Mouse (Mus musculus): ENCODE results near the gene Clint1.

DNA sequence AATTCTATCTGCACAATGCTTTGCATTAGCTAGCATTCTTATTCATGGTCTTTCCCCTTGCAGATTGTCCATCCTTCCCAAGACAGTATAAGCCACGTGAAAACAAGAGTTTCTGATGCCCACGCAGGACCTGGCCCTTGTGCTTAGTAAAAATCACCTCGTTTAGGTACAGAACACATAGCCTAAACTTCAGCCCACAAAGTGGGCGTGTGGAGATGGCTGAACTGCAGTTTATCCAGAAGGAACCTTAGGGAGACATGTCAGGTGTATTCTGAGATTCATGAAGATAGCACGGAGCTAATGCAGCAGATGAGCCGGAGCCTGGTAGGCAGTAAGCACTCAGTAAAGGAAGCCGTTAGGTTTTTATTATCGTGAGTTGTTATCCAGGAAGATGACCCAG, 69.2 kb downstream of the Clint1 start:
- TF ChIP-seq GATA1 (IDR thresholded peaks at IDR 0.05; ENCODE audit: low read length) (no peak), TAL1 (IDR thresholded peaks at IDR 0.05; ENCODE audit: low read length) (no peak)

All from erythroblast, embryonic 14.5 days (primary cell).